Mouse (Mus musculus) liver, adult 2 months (tissue): ENCODE data around the gene Crisp4. TPM values are rescaled to one million over a fixed set of nuclear protein-coding genes. Genes with fewer than 3 reads are reported as not detected.

Experiments used
- DNase-seq: peaks from one replicate; pipeline ENCODE4 v3.0.0-alpha.2; 2011; ENCODE audit warnings: low read depth, low spot score; ENCODE audit errors: extremely low read depth
- H3K27ac ChIP-seq: fragments of 200-500 bp; replicated peaks from 2 replicates; pipeline ENCODE4 v1.5.1; 2012; ENCODE audit warnings: low read depth, mild to moderate bottlenecking, control low read depth, inconsistent platforms, low read length; ENCODE audit not compliant: insufficient read depth
- H3K27me3 ChIP-seq: fragments of 200-500 bp; 2 replicates; pipeline ENCODE4 v1.6.1; 2012; ENCODE audit warnings: mild to moderate bottlenecking, moderate library complexity, low read length, inconsistent platforms; ENCODE audit not compliant: control insufficient read depth, insufficient read depth
- H3K36me3 ChIP-seq: fragments of 200-500 bp; 2 replicates; pipeline ENCODE4 v1.6.1; 2012; ENCODE audit warnings: low read length, inconsistent platforms; ENCODE audit not compliant: control insufficient read depth, insufficient read depth
- H3K4me1 ChIP-seq: fragments of 200-500 bp; 2 replicates; pipeline ENCODE4 v1.6.1; 2011; ENCODE audit warnings: low read length; ENCODE audit not compliant: control insufficient read depth, insufficient read depth
- H3K4me3 ChIP-seq: fragments of 200-500 bp; 2 replicates; pipeline ENCODE4 v1.5.1; 2011; ENCODE audit warnings: low read depth, mild to moderate bottlenecking, control low read depth, low read length, moderate library complexity; ENCODE audit not compliant: insufficient read depth
- H3K79me2 ChIP-seq: fragments of 200-500 bp; 2 replicates; pipeline ENCODE4 v1.6.1; 2012; ENCODE audit warnings: inconsistent platforms, mild to moderate bottlenecking, low read length, moderate library complexity; ENCODE audit not compliant: control insufficient read depth, insufficient read depth
- H3K9ac ChIP-seq: fragments of 200-500 bp; 2 replicates; pipeline ENCODE4 v1.6.1; 2012; ENCODE audit warnings: low read depth, mild to moderate bottlenecking, control low read depth, inconsistent platforms, low read length
- CTCF ChIP-seq: fragments of 200-500 bp; IDR thresholded peaks from 2 replicates; pipeline ENCODE4 v1.5.1; 2011; ENCODE audit warnings: low read depth, low read length, control low read depth
- POLR2A ChIP-seq: fragments of 200-500 bp; IDR thresholded peaks from 2 replicates; pipeline ENCODE4 v1.6.1; 2011; ENCODE audit warnings: low read length, control low read depth; ENCODE audit not compliant: insufficient read depth; ENCODE audit errors: extremely low read depth
- WGBS: fragments of 180-500 bp; shearing (Covaris S2); methylation state at CpG from one replicate; pipeline ENCODE4 v1.1.7; 2018; 5-methylcytosine and 5-hydroxymethylcytosine counted together
- polyA plus RNA-seq: library from polyadenylated mRNA; depleted of rRNA; stranded (reverse); fragments of >200 nt; gene quantifications from 2 replicates; pipeline ENCODE4 v1.2.3, GENCODE M21; 2012; rRNA removed
- total RNA-seq: library from RNA; depleted of rRNA; stranded (reverse); fragments of >200 nt; gene quantifications from 2 replicates; pipeline ENCODE4 v1.2.3, GENCODE M21; 2014; rRNA removed

Gene Crisp4
- total RNA-seq (not detected in 2 replicates), polyA plus RNA-seq (not detected in 2 replicates)

DNA sequence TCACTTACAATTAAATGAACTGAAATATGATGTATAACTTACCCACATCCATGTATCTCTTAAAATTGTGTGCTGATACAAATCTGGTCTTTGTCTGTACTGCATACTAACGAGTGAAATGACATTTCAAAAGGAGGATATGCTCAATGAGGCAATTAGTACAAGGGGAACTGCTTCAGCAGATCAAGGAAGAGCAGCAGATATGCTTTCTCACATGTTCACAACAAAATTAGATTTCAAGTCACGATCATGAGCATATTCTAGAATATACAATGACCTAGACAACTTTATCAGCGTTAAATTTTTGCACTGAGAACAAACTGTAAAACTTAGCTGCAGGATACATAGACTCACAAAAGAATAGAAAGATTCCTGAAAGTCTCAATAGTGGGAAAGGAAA is at the start of gene Crisp4:
Gene Crisp4, minus strand, starts transcription at position 101 of the 400 bp plus-strand sequence.
- WGBS, result 48% methylated on average over 3 of the region's 3 CpGs

DNA sequence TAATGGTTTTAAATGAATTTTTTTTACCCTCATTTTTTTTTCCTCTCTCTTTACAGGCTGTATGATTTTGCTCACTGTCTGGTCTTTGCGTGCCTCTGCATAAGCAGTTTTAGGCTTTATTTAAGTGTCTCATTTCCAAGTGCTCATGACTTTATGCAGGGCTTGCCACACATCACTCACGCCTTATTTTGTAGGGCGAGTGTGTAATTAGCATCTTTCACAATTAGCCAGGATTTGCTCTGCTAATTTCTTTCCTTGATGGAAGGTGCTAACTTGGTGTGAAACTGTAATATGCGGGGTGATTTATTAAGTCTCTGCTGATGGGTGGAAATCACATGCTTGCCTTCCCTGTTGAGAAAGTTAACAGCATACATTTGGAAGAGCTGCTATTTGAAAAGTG is 46.0 kb upstream of the Crisp4 start:
- H3K4me3 ChIP-seq, result no peak overlapping the region
- no peaks in the 10 kb centered on the region for H3K36me3 ChIP-seq
- H3K4me1 ChIP-seq, result no peaks in the 10 kb centered on the region
- H3K27me3 ChIP-seq, result no peaks in the 10 kb centered on the region
- no peaks in the 10 kb centered on the region for H3K79me2 ChIP-seq
- WGBS, result 48% methylated on average over 4 of the region's 4 CpGs
- H3K9ac ChIP-seq, result no peak overlapping the region
- H3K27ac ChIP-seq, result no peak overlapping the region
- no peak for TF ChIP-seq POLR2A
- TF ChIP-seq CTCF, result no peak
- no peak for DNase-seq

More for the DNA sequence above, at the start of gene Crisp4:
- Histone ChIP-seq H3K27me3 (no peaks in the 10 kb centered on the region), H3K4me3 (no peak within 1 kb of the TSS), H3K79me2 (no peaks in the 10 kb centered on the region), H3K4me1 (no peaks in the 10 kb centered on the region), H3K36me3 (no peaks in the 10 kb centered on the region), H3K9ac (no peak within 1 kb of the TSS), H3K27ac (no peak within 1 kb of the TSS)
- no peak for TF ChIP-seq POLR2A
- TF ChIP-seq CTCF, result no peak
- no peak for DNase-seq

DNA sequence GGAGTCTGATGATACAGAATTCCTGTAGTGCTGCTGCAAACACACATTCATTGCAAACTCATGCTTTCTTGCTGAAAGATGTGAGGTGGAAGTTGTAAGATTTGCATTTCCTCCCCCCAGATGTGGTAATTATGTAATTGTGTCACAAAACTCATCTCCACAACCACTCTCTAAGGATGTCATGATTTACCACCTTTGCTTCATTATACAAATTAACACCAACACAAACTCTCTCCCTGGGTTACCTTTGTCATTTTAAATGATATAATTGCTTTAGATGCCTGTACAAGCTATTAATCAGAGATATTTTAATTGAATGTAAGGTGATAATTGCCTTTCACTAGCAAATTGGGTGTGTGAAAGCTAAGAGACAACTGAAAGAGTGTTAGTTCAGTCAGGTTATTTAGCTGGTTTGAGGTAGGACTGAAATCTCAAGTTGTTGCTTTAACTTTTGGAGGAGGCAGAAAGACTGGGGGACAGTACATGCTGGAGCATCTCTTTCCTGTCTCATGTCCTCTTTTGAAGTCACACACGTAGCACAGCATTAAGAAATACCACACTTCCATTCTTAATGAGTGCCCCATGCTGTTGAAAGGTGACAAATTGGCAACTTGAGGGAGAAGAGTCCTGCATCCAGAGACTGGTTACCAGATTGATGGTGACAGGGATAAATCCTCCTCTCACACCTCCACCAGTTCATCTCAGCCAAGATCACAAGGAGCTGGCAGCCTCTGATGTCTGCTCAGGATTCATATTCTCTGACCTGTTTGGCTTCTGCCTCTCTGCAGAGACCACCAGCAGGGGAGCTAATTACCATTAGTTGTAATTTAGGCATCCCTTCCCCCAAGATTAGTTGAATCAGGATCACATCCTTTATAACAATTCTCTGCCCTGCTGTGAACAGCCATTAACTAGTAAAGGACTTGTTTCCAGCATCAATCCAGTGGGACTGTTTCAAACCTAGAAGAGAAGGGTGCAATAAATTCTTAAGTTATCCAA is 45.3 kb upstream of the Crisp4 start:
- DNase-seq, result no peak

DNA sequence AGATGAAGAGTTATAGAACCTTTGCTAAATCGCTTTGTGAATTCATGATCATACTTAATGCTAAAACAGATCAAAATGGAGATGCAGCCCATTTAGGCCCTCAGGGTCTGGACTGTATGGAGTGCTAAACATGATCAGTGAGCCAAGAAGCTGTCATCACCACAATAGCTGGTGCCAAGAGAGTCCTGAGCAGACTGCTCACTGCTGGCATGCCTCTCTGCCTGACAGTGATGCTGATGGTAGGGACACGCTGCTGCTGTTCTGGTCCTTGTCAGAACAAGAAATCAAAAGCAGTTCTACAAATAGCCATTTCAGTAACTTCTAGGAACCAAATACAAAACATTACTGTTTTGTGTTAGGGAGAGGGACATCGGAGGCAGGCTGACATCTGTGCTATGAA is 35.5 kb upstream of the Crisp4 start:
- Histone ChIP-seq H3K4me3 (no peak overlapping the region), H3K36me3 (no peaks in the 10 kb centered on the region), H3K9ac (no peak overlapping the region), H3K79me2 (no peaks in the 10 kb centered on the region), H3K4me1 (no peaks in the 10 kb centered on the region), H3K27ac (no peak overlapping the region), H3K27me3 (no peaks in the 10 kb centered on the region)
- DNase-seq, result no peak
- 83% methylated on average over 3 of the region's 3 CpGs for WGBS
- no peak for TF ChIP-seq CTCF
- TF ChIP-seq POLR2A, result no peak

More for the DNA sequence above, 45.3 kb upstream of the Crisp4 start:
- Histone ChIP-seq H3K4me1 (no peaks in the 10 kb centered on the region), H3K36me3 (no peaks in the 10 kb centered on the region), H3K27me3 (no peaks in the 10 kb centered on the region), H3K79me2 (no peaks in the 10 kb centered on the region), H3K4me3 (no peak overlapping the region), H3K9ac (no peak overlapping the region), H3K27ac (no peak overlapping the region)
- no peak for TF ChIP-seq POLR2A
- 18% methylated on average over 1 of the region's 1 CpGs for WGBS

DNA sequence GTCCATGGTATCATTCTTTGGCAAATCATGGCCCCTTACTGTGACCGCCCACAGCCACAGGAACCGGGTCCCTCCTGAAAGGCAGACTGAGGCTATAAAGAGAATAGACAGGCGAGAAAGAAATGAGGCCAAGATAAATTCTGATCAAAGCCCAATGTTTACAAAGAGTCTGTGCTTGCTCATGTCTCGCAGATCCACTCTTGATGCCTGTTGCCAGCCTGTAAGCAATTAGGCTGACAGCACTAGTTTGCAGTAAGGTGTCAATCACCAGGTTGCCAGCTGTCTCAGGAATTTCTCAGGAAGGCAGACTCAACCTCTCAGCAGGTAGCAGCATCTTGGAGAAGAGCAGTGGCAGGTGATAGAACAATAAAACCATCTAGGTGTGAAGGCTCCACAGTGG is 24.9 kb upstream of the Crisp4 start:
- Histone ChIP-seq H3K4me3 (no peak overlapping the region), H3K9ac (no peak overlapping the region), H3K27me3 (no peaks in the 10 kb centered on the region), H3K79me2 (no peaks in the 10 kb centered on the region), H3K36me3 (no peaks in the 10 kb centered on the region), H3K4me1 (no peaks in the 10 kb centered on the region), H3K27ac (no peak overlapping the region)
- TF ChIP-seq POLR2A, result no peak
- TF ChIP-seq CTCF, result no peak
- 63% methylated on average over 4 of the region's 4 CpGs for WGBS
- no peak for DNase-seq

DNA sequence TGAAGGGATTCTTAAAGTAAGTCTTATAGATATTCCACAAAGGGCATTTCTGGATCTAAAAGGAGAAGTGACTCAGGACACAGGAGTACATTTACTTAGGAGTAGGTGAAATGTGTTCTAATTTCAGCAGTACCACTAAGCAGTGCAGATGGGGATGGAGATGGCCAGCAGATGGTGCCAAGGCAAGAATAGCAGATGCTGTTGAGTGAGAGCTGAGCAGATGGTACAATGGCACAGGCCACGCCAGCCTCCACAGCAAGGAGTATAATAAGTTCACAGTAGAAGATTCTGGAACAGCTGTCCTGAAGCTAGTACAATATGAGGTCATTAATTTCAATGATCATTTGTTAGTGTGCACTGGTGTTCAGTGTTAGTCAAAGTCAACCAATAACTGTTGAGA is 22.6 kb upstream of the Crisp4 start:
- Histone ChIP-seq H3K4me3 (no peak overlapping the region), H3K27me3 (no peaks in the 10 kb centered on the region), H3K4me1 (no peaks in the 10 kb centered on the region), H3K36me3 (no peaks in the 10 kb centered on the region), H3K79me2 (no peaks in the 10 kb centered on the region), H3K9ac (no peak overlapping the region), H3K27ac (no peak overlapping the region)
- DNase-seq, result no peak
- TF ChIP-seq POLR2A, result no peak
- no peak for TF ChIP-seq CTCF
- 64% methylated on average over 1 of the region's 1 CpGs for WGBS
